Mouse (Mus musculus) embryo, embryonic 10.5 days (tissue): ENCODE data around the gene Arhgef39.
"Not testable (repeated sequence)": the region's sequence is repeated elsewhere in the genome, so short reads cannot be mapped to it uniquely, and the experiment has no call there.

ENCODE experiments used
- DNase-seq: peaks from one replicate; pipeline ENCODE4 v3.0.0-alpha.2; 2015; ENCODE audit warnings: low spot score

The Arhgef39 gene

GRCm38 (mm10) chr4:43507938-43508665 lies 8.6 kb upstream of the Arhgef39 start:
- no peak for DNase-seq

DNA sequence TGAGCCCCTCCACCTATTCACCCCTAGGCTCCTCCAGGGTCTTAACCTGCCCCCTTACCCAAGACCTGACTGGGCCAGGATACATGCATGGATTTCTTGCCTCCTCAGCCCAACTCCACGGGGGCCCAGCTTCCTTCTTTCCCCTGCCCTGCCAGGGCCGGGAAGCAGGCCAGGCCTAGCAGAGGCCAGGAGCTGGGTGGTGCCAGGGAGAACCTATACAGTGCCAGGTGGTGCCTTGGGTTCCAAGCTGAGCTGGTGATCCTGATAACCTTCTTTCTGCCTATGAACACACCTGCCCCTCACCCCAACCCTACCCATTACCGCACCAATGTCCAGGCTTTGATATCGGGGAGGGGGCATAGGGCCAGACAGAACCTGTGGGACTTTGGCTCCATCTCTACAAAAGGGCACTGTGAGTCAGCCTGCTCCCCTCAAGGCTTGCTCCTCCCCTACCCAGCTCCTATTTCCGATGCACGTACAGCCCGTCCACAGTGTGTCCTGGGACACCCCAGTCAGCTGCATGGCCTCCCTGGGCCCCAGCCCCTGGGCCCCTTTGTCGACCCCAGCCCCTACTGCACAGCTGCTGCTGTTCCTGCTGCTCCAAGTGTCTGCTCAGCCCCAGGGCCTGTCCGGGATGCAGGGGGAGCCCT lies 7.2 kb upstream of the Arhgef39 start, which contains the start of gene Car9:
Car9 (plus strand) TSS at position 431 of the 650 bp plus-strand sequence.
- no peak for DNase-seq

- no peak for DNase-seq
These were observed 6.6 kb upstream of the Arhgef39 start for GRCm38 (mm10) chr4:43506074-43506473.

DNA sequence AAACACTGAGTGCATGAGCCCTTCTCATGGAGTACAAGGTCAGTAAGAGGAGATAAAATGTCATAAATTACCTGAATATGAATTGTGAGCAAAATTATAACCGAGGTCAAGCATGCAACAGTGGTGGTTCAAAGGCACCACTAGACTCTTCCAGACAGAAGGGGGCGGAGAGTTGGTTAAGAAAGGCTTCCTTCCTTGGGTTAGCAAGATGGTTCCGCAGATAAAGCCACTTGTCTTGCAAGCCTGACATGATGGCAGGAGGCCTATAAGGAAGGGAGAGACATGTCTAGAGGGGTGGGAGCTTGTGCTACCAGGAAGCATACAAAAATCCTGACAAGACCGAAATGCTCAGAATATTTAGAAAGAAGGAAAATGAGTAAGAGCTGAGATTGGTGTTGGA lies 4.8 kb upstream of the Arhgef39 start:
- no peak for DNase-seq

GRCm38 (mm10) chr4:43503506-43503905 lies 4.0 kb upstream of the Arhgef39 start:
- no peak for DNase-seq

- DNase-seq: no peak
These were observed 3.5 kb upstream of the Arhgef39 start for GRCm38 (mm10) chr4:43503041-43503440.

DNA sequence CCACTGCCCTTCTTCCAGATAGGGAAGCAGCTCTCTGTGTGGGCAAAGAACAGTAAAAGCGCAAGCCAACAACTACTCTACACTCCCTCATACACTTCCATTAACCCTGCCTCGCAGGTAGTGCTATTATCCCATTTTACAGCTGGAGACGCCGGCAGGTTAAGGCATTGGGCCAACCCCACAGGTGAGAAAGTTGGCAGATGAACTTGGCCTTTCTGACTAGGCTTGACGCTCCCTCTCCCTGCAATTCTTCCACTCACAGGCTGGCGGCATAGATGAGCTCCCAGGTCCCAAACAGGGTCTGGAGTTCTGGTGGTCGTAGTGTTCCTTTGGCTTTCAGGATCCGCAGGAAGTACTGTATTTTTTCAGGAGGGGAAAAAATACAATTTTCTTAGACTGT lies 512 bp downstream of the Arhgef39 start:
- peak; percentile 85 for DNase-seq

- no peak for DNase-seq
These were observed 1.5 kb downstream of the Arhgef39 start for GRCm38 (mm10) chr4:43497946-43498345.

GRCm38 (mm10) chr4:43497405-43497804 lies 2.1 kb downstream of the Arhgef39 start:
- DNase-seq: no peak

DNA sequence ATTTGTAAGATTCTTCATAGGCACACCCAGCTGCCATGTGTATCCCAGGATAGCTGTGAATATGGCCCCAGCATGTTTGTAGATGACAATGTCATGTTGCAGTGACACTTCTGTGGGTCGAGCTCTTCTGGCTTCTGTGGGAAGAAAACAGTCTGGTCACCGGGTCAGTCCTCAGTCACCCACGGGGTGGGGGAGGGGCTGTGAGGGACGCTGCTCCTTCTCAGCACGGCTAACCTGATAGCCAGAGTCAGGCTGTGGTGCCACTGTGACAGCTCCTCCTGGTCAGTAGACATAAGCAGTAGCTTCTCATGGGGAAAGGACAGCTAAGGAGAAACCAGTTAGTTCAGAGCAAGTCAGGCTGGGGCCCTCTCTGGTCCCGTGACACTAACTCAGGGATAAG lies 2.9 kb downstream of the Arhgef39 start:
- DNase-seq: no peak

GRCm38 (mm10) chr4:43493846-43494240 lies 5.7 kb downstream of the Arhgef39 start:
- DNase-seq: no peak

DNA sequence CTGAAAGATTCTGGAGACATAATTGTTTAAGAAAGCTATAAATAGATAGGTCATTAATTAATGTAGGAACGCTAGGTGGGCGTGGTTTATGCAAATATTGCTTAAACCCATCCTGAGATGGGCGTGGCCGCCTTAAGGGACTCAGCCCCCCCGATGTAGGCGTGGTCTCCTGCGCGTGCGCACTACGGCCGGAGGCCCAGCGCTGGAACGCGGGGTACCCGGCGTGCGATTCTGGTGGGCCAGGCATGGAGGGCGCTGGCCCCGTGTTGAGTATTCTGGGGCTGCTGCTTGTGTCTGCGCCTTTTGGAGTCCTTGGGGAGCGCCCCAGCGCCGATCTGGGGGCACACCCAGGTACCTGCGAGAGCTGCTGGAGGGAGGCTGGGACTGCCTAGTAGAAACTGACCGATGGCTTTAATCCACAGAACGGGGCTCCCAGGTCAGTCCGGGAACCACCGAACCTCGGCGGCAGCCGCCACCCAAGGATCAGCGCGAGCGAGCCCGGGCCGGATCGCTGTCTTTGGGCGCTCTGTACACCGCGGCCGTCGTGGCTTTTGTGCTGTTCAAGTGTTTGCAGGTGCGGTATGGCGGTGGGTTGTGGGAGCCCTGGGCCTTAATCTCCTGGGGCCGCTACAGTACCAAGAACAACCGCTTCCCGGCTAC lies 6.2 kb downstream of the Arhgef39 start:
- DNase-seq: peak; percentile 98

GRCm38 (mm10) chr4:43492821-43493185 lies 6.7 kb downstream of the Arhgef39 start, which contains the start of gene Ccdc107:
Gene Ccdc107, plus strand, starts transcription at chr4:43492900.
- peak; percentile 94 for DNase-seq

DNA sequence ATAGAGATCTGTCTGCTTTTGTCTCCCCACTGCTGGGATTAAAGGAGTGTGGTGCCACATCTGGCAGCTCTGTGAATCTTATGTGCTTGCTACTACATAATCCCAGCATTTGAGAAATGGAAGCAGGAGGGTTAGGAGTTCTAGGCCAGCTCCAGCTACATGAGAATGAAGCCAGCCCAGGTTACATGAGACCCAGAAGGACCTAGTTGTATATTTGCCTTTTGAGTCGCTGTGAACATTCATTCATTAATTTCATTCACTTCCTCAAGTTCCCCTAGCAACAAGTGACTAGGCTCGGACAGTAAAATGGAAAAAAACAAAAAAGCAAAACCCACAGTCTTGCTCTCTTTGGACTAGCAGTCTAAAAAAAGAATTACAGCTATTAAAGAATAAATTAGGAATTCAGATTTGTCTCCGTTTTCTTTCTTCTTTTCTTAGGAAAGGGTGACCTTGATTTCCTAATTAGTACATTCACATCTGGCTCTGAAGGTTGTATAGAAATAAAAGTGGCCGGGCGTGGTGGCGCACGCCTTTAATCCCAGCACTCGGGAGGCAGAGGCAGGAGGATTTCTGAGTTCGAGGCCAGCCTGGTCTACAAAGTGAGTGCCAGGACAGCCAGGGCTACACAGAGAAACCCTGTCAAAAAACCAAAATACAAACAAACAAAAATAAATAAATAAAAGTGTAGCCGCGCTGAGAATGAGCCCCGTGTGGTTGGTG lies 7.2 kb downstream of the Arhgef39 start:
- peak; percentile 21 for DNase-seq

- DNase-seq: no peak
These were observed 8.7 kb downstream of the Arhgef39 start for GRCm38 (mm10) chr4:43490801-43491200.

- DNase-seq: no peak
These were observed 9.9 kb downstream of the Arhgef39 start for GRCm38 (mm10) chr4:43489611-43490010.

DNA sequence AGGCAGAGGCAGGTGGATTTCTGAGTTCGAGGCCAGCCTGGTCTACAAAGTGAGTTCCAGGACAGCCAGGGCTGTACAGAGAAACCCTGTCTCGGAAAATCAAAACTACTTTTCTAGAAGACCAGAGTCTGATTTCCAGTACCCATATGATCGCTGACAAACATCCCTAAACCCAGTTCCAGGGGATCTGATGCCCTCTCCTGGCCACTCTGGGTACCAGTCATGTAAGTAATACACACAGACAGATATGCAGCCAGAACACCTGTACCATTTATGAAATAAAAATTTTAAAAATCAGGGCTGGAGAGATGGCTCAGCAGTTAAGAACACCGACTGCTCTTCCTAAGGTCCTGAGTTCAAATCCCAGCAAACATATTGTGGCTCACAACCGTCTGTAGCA lies 13.8 kb downstream of the Arhgef39 start:
- not testable (repeated sequence) for DNase-seq

DNA sequence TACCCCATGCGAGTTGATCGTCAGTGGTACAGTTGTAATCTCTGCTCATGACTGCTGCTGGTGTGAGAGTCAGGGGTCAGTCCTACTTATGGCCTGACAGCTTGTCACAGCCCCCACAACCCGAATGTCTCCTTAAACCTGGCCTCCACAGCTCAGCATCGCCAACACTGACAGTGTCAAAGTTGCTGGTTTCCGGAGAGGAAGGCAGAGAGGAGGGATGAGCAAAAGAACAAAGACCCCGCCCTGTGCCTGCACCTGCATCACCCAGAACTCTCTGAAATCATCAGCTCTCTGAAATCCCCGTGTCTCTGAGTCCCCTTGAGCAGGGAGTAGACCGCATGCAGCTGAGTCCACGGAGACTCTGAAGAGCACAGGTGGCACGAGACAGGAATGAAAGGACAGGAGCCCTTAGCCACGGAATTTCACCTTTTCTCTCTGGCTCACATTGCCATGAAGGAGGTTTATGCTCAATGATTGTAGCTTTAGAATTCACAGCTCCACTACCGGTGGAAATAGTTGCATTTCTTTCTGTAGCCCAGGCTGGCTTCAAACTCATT lies 15.9 kb downstream of the Arhgef39 start, which contains the start of gene Sit1:
Sit1 (minus strand) TSS at position 200 of the 557 bp plus-strand sequence.
- DNase-seq: no peak

- DNase-seq: no peak
These were observed 16.9 kb downstream of the Arhgef39 start for GRCm38 (mm10) chr4:43482591-43482990.

GRCm38 (mm10) chr4:43481894-43482456 lies 17.5 kb downstream of the Arhgef39 start:
- DNase-seq: no peak

DNA sequence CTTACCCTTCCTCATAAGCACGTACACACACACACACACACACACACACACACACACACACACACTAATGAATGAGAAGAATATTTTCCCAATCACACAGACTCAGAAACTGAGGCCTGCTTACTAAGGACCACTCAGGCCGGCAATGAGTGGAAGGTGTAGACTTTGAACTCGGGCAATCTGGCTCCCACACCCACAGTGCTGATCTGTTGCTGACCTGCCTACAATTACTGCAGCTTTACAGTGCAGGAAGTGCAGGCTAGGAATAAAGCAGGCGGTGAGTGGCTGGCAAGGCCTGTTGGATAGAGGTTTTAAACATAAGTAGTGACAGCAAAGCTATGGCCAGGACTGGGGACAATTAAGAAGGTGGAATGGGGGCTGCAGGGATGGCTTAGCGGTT lies 18.5 kb downstream of the Arhgef39 start:
- DNase-seq: no peak
